Mouse (Mus musculus) heart, postnatal 0 days (tissue): Measurements from ENCODE around the gene Mindy1. TPM values are rescaled to one million over a fixed set of nuclear protein-coding genes. Genes with fewer than 3 reads are reported as not detected.

Source experiments
- ATAC-seq: fragments of 200-750 bp; cut with Nextera tagmentation; 2 replicates; pipeline ENCODE4 v1.8.0; 2017; ENCODE audit warnings: low read depth, moderate number of reproducible peaks, moderate library complexity; ENCODE audit not compliant: insufficient read depth
- DNase-seq: peaks from one replicate; pipeline ENCODE4 v3.0.0-alpha.2; 2016; ENCODE audit warnings: low spot score
- H3K27ac ChIP-seq: fragments of 300-500 bp; sonication (generic); 2 replicates; pipeline ENCODE4 v1.5.1; 2014; ENCODE audit warnings: low read depth, mild to moderate bottlenecking
- H3K27me3 ChIP-seq: fragments of 300-500 bp; sonication (generic); 2 replicates; pipeline ENCODE4 v1.6.1; 2014; ENCODE audit warnings: low read length, mixed read lengths; ENCODE audit not compliant: control insufficient read depth, insufficient read depth
- H3K36me3 ChIP-seq: fragments of 300-500 bp; sonication (generic); replicated peaks from 2 replicates; pipeline ENCODE4 v1.6.1; 2014; ENCODE audit warnings: low read length, mixed read lengths; ENCODE audit not compliant: control insufficient read depth, insufficient read depth
- H3K4me1 ChIP-seq: fragments of 300-500 bp; sonication (generic); 2 replicates; pipeline ENCODE4 v1.6.1; 2014; ENCODE audit warnings: antibody characterized with exemption; ENCODE audit not compliant: control insufficient read depth, insufficient read depth
- H3K4me2 ChIP-seq: fragments of 300-500 bp; sonication (generic); 2 replicates; pipeline ENCODE4 v1.6.1; 2014; ENCODE audit warnings: low read depth, mild to moderate bottlenecking, low read length, moderate library complexity
- H3K4me3 ChIP-seq: fragments of 300-500 bp; sonication (generic); 2 replicates; pipeline ENCODE4 v1.5.1; 2014; ENCODE audit warnings: low read depth, low read length
- H3K9ac ChIP-seq: fragments of 300-500 bp; sonication (generic); replicated peaks from 2 replicates; pipeline ENCODE4 v1.6.1; 2014; ENCODE audit warnings: low read depth, low read length, mixed read lengths
- H3K9me3 ChIP-seq: fragments of 300-500 bp; sonication (generic); replicated peaks from 2 replicates; pipeline ENCODE4 v1.6.1; 2016; ENCODE audit warnings: low read length; ENCODE audit not compliant: control insufficient read depth
- CTCF ChIP-seq: IDR thresholded peaks from 2 replicates; pipeline ENCODE4 v1.5.1; 2016; ENCODE audit warnings: antibody characterized with exemption, control low read depth, low read depth
- EP300 ChIP-seq: IDR thresholded peaks from 2 replicates; pipeline ENCODE4 v1.6.1; 2016; ENCODE audit warnings: antibody characterized with exemption, low read depth
- WGBS: fragments of 180-500 bp; shearing (Covaris S2); extraction: QIAGEN DNeasy Blood & Tissue Kit; methylation state at CpG from one replicate; pipeline ENCODE4 v1.1.7; 2014; 5-methylcytosine and 5-hydroxymethylcytosine counted together
- polyA plus RNA-seq: library from polyadenylated mRNA; unstranded; fragments of >200 nt; fragmentation: Nextera tagmentation; extraction: Ambion mirVana; gene quantifications from 2 replicates; pipeline ENCODE4 v1.2.1, GENCODE M21; 2015
- total RNA-seq: library from RNA; depleted of rRNA; stranded (reverse); fragments of >200 nt; gene quantifications from 2 replicates; pipeline ENCODE4 v1.2.3, GENCODE M21; 2014; ENCODE audit warnings: low replicate concordance

Mindy1 gene
- total and polyA plus RNA-seq, 2 experiments from 2014 or later, result 27.8 to 64.4 TPM

DNA sequence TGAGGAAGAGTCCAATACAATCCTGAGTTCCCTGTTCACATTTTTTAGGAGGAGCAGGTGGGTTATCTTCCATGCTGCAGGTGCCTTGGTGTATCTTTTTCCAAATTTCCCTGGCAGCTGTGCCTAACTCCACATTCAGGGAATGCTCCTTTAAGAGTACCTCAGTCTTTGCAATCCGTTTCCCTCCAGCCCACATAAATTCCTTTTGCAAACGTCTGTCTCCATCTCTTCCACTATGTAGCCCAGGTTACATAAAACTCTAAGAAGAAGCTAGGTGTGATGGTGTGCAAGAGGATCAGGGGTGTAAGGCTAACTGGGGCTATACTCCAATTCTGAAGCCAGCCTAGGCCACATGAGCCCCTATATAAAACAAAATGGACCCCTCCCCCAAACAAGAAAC is 38.1 kb upstream of the Mindy1 start:
- Histone ChIP-seq H3K4me3 (no peak overlapping the region), H3K27ac (no peak overlapping the region), H3K4me2 (no peak overlapping the region), H3K9ac (no peak overlapping the region), H3K4me1 (0 out of 2 replicates have a peak, but pooled peaks cover under 1% of the 10 kb centered on the region), H3K9me3 (no peaks in the 10 kb centered on the region), H3K27me3 (no peaks in the 10 kb centered on the region), H3K36me3 (no peaks in the 10 kb centered on the region)
- no peak for ATAC-seq
- no peak for DNase-seq
- WGBS, result 63% methylated on average over 2 of the region's 2 CpGs
- no peak for TF ChIP-seq EP300
- no peak for TF ChIP-seq CTCF

DNA sequence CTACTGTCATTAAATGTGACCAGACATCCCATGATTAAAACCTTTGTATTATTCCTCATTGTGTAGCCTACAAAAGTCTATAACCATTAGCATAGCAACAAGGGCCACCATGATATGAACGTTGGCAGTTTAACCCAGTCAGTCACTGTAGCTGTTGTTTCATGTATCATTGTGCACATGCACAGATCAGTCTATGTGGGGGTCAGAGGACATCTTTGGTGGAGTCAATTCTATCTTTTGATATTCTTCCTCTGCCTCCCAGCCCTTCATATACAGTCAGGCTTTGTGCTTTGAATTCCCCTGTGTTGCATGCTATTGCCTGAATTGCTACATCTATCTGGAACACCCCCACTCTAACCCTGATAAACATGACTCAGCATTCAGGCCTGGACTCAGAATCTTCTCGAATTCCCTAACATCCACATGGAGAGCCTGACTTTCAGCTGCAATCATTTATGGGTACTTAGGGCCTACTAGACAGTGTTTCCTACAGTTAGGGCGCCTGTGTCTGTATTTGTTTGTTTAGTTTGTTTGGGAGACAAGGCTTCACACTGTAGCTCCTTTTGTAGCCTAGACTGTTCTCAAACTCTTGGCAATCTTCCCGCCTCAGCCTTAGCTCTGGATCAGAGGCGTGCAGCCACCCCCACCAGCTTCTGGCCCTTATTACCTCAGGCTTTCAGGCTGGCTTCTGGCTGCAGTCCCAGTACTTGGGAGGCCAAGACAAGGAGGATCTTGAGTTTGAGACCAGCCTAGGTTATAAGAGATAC is 34.5 kb upstream of the Mindy1 start:
- Histone ChIP-seq H3K4me2 (no peak overlapping the region), H3K9ac (no peak overlapping the region), H3K4me3 (no peak overlapping the region), H3K27me3 (no peaks in the 10 kb centered on the region), H3K36me3 (no peaks in the 10 kb centered on the region; the same call in 1 of the 2 replicates), H3K4me1 (no peaks in the 10 kb centered on the region), H3K9me3 (no peaks in the 10 kb centered on the region), H3K27ac (no peak overlapping the region)
- DNase-seq, result no peak
- 65% methylated on average over 5 of the region's 5 CpGs for WGBS
- no peak for ATAC-seq
- TF ChIP-seq CTCF, result no peak
- TF ChIP-seq EP300, result no peak

DNA sequence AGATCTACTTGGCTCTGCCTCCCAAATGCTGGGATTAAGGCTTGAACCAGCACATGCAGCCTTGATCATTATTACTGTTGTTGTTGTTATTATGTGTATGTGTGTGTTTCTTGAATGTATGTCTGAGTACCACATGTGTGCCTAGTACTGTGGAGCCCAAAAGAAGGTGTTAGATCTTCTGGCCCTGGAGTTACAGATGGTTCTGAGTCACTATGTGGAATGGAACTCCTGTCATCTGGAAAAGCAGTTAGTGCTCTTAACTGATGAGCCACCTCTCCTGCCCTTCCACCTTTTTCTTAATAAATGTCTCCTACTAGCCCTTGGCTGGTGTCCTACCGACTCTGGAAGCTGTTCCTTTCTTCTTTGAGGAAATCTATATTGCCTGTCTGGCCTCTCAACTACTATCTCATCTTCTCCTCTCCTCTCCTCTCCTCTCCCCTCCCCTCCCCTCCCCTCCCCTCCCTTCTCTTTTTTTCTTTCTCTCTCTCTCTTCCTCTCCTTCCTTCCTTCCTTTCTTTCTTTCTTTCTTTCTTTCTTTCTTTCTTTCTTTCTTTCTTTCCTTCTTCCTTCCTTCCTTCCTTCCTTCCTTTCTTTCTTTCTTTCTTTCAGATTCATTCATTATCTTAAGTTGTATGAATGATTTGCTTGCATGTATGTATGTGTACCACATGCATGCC is 33.3 kb upstream of the Mindy1 start:
- no peak for ATAC-seq
- H3K4me2 ChIP-seq, result no peak overlapping the region
- H3K9me3 ChIP-seq, result no peaks in the 10 kb centered on the region
- no peak overlapping the region for H3K27ac ChIP-seq
- no peak for TF ChIP-seq CTCF
- H3K4me3 ChIP-seq, result no peak overlapping the region
- H3K9ac ChIP-seq, result no peak overlapping the region
- no peaks in the 10 kb centered on the region for H3K4me1 ChIP-seq
- H3K27me3 ChIP-seq, result no peaks in the 10 kb centered on the region
- DNase-seq, result no peak
- peaks cover under 1% of the 10 kb centered on the region; the same call in 1 of the 2 replicates for H3K36me3 ChIP-seq
- WGBS, result 45% methylated on average over 1 of the region's 1 CpGs

DNA sequence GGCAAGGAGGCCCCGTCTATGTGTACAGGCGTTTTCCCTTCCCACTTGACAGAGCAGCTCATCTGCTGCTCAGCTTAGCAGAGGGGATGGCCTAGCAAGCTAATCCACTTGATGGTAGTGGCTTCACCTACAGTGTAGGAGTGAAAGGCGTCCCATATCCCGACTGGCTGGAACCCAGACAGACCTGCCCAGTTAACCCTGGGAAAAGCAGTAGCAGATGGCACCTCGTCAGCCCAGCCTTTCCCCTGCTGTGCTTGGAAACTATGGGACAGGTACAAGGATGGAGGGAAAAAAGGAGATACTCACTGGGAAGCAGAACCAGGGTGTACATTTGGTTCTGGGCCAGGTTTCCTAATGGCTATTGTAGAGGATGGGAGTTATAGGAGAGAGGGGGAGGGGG is 30.8 kb upstream of the Mindy1 start:
- ATAC-seq (no peak), DNase-seq (no peak)
- H3K9ac ChIP-seq, result no peak overlapping the region
- no peak overlapping the region for H3K4me3 ChIP-seq
- H3K4me2 ChIP-seq, result no peak overlapping the region
- WGBS, result 81% methylated on average over 5 of the region's 5 CpGs
- no peaks in the 10 kb centered on the region for H3K27me3 ChIP-seq
- no peak overlapping the region for H3K27ac ChIP-seq
- no peaks in the 10 kb centered on the region for H3K9me3 ChIP-seq
- H3K36me3 ChIP-seq, result peaks cover 15% of the 10 kb centered on the region
- TF ChIP-seq CTCF, result no peak
- no peak for TF ChIP-seq EP300
- H3K4me1 ChIP-seq, result no peaks in the 10 kb centered on the region

DNA sequence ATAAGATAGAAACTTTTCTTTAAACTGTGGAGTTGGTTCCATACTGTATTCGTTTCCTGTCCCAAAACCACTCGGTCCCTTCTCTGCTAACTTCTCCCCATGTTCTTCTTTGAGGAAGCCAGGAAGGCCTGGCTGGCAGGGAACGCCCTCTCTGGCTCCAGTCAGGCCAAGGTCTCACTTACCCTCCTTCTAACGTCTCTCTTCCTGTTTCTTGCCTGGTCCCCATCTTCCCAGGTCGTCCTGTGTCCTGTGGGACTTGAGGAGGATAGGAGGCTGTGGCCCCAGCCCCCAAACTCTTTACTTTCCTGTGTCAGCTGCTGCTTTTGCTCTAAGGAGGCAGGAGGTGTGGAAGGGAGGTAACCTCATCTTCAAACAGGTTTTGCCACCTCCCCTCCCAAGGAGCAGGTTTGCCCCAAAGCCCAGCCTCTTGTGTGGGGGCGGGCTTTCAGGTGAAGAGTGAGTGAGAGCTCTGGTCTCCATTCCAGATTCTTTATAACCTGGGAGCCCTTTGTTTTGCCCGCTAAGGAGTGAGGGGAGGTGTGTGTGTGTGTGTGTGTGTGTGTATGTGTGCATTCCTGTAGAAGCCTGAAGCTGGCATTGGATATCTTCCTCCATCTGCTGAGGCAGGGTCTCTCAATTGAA is 30.2 kb upstream of the Mindy1 start, which contains the start of gene Bnipl:
Gene Bnipl, minus strand, starts transcription at position 411 of the 642 bp plus-strand sequence.
- no peak for DNase-seq
- no peak within 1 kb of the TSS for H3K4me3 ChIP-seq
- TF ChIP-seq EP300 (no peak), CTCF (no peak)
- no peaks in the 10 kb centered on the region for H3K27me3 ChIP-seq
- WGBS, result 55% methylated on average over 7 of the region's 7 CpGs
- no peak within 1 kb of the TSS for H3K27ac ChIP-seq
- no peaks in the 10 kb centered on the region for H3K9me3 ChIP-seq
- no peak within 1 kb of the TSS for H3K9ac ChIP-seq
- no peak for ATAC-seq
- H3K4me1 ChIP-seq, result no peaks in the 10 kb centered on the region
- peaks cover 21% of the 10 kb centered on the region for H3K36me3 ChIP-seq
- no peak within 1 kb of the TSS for H3K4me2 ChIP-seq
